Mouse (Mus musculus): Measurements from ENCODE around the gene Spata2l. TPM values are rescaled to one million over a fixed set of nuclear protein-coding genes. Genes with fewer than 3 reads are reported as not detected.
"Not testable (repeated sequence)": the region's sequence is repeated elsewhere in the genome, so short reads cannot be mapped to it uniquely, and the experiment has no call there.

Spata2l gene
- 1.1 TPM for polyA plus RNA-seq (2012; fragmentation: generic; extraction: Trizol)

GRCm38 (mm10) chr8:123235520-123236497 lies at the start of gene Spata2l:
TSS of gene Spata2l (minus strand) at chr8:123236233.
- Histone ChIP-seq H3K36me3 (ENCODE audit: control insufficient read depth, insufficient read depth) (no peaks in the 10 kb centered on the region), H3K4me3 (peak within 1 kb of the TSS; percentile 23), H3K4me2 (ENCODE audit: low read depth) (peak within 1 kb of the TSS; percentile 79), H3K79me2 (ENCODE audit: control insufficient read depth, insufficient read depth) (no peaks in the 10 kb centered on the region), H3K27me3 (ENCODE audit: control insufficient read depth, insufficient read depth, insufficient read length) (no peaks in the 10 kb centered on the region), H3ac (ENCODE audit: control insufficient read depth, insufficient read length) (peak within 1 kb of the TSS; percentile 1)
- no peak for TF ChIP-seq USF1 (IDR thresholded peaks at IDR 0.05; ENCODE audit: low read depth)
- peak; percentile 28 for TF ChIP-seq POLR2A (IDR thresholded peaks at IDR 0.05; ENCODE audit: insufficient read length, low read depth)
- peak; percentile 18 for TF ChIP-seq POLR2AphosphoS2 (IDR thresholded peaks at IDR 0.05; ENCODE audit: insufficient read length, low read depth)
- no peak for TF ChIP-seq MAX (IDR thresholded peaks at IDR 0.05; ENCODE audit: low read depth)

- no peaks in the 10 kb centered on the region for H3K36me3 ChIP-seq (ENCODE audit: control insufficient read depth, insufficient read depth)
- no peak for TF ChIP-seq TCF12 (IDR thresholded peaks at IDR 0.05; ENCODE audit: insufficient read depth, poor library complexity, severe bottlenecking)
- TF ChIP-seq SRF (IDR thresholded peaks at IDR 0.05; ENCODE audit: control insufficient read depth, insufficient read length, low read depth) = no peak
- TF ChIP-seq MYOG (IDR thresholded peaks at IDR 0.05; ENCODE audit: control insufficient read depth in 1 of 3, insufficient read depth in 1 of 3, insufficient read length in 2 of 3, low read depth in 2 of 3) = no peak
- no peak for TF ChIP-seq E2F4 (IDR thresholded peaks at IDR 0.05; ENCODE audit: insufficient read depth)
- TF ChIP-seq CEBPB (IDR thresholded peaks at IDR 0.05; ENCODE audit: insufficient read depth, poor library complexity, severe bottlenecking) = no peak
Measured at GRCm38 (mm10) chr8:123284493-123284892, 48.5 kb upstream of the Spata2l start.

GRCm38 (mm10) chr8:123283991-123284390 lies 48.0 kb upstream of the Spata2l start:
- H3K79me2 ChIP-seq (ENCODE audit: control insufficient read depth, insufficient read depth) = no peaks in the 10 kb centered on the region
- no peak overlapping the region for H3K4me3 ChIP-seq
- H3ac ChIP-seq (ENCODE audit: control insufficient read depth, insufficient read length) = no peak overlapping the region
- H3K27me3 ChIP-seq (ENCODE audit: control insufficient read depth, insufficient read depth, insufficient read length) = no peaks in the 10 kb centered on the region
- no peak overlapping the region for H3K4me2 ChIP-seq (ENCODE audit: low read depth)
- TF ChIP-seq REST (IDR thresholded peaks at IDR 0.05; ENCODE audit: insufficient read depth, insufficient read length) (no peak), POLR2AphosphoS2 (IDR thresholded peaks at IDR 0.05; ENCODE audit: insufficient read length, low read depth) (no peak), MAX (IDR thresholded peaks at IDR 0.05; ENCODE audit: low read depth) (no peak), SRF (IDR thresholded peaks at IDR 0.05; ENCODE audit: control insufficient read depth, insufficient read length, low read depth) (no peak)
- H3K36me3 ChIP-seq (ENCODE audit: control insufficient read depth, insufficient read depth) = no peaks in the 10 kb centered on the region

More at GRCm38 (mm10) chr8:123284493-123284892, 48.5 kb upstream of the Spata2l start:
- no peak overlapping the region for H3K4me3 ChIP-seq
- no peak overlapping the region for H3ac ChIP-seq (ENCODE audit: control insufficient read depth, insufficient read length)
- no peaks in the 10 kb centered on the region for H3K79me2 ChIP-seq (ENCODE audit: control insufficient read depth, insufficient read depth)
- no peak overlapping the region for H3K4me2 ChIP-seq (ENCODE audit: low read depth)
- no peaks in the 10 kb centered on the region for H3K27me3 ChIP-seq (ENCODE audit: control insufficient read depth, insufficient read depth, insufficient read length)

GRCm38 (mm10) chr8:123282994-123283393 lies 47.0 kb upstream of the Spata2l start:
- not testable (repeated sequence) for H3K4me3 ChIP-seq; H3K4me2 ChIP-seq (ENCODE audit: low read depth); H3K79me2 ChIP-seq (ENCODE audit: control insufficient read depth, insufficient read depth); H3K27me3 ChIP-seq (ENCODE audit: control insufficient read depth, insufficient read depth, insufficient read length); H3K36me3 ChIP-seq (ENCODE audit: control insufficient read depth, insufficient read depth); H3ac ChIP-seq (ENCODE audit: control insufficient read depth, insufficient read length)

GRCm38 (mm10) chr8:123280302-123281094 lies 44.5 kb upstream of the Spata2l start:
- Histone ChIP-seq H3ac (ENCODE audit: control insufficient read depth, insufficient read length) (no peak overlapping the region), H3K27me3 (ENCODE audit: control insufficient read depth, insufficient read depth, insufficient read length) (no peaks in the 10 kb centered on the region), H3K4me2 (ENCODE audit: low read depth) (no peak overlapping the region), H3K36me3 (ENCODE audit: control insufficient read depth, insufficient read depth) (no peaks in the 10 kb centered on the region), H3K4me3 (no peak overlapping the region), H3K79me2 (ENCODE audit: control insufficient read depth, insufficient read depth) (no peaks in the 10 kb centered on the region)
- TF ChIP-seq MAX (IDR thresholded peaks at IDR 0.05; ENCODE audit: low read depth) (no peak), POLR2AphosphoS2 (IDR thresholded peaks at IDR 0.05; ENCODE audit: insufficient read length, low read depth) (no peak), POLR2A (IDR thresholded peaks at IDR 0.05; ENCODE audit: insufficient read length, low read depth) (no peak), MYOD1 (IDR thresholded peaks at IDR 0.05; ENCODE audit: control insufficient read depth in 1 of 3, insufficient read length in 2 of 3, low read depth in 2 of 3) (no peak), TCF12 (IDR thresholded peaks at IDR 0.05; ENCODE audit: insufficient read depth, poor library complexity, severe bottlenecking) (no peak), USF1 (IDR thresholded peaks at IDR 0.05; ENCODE audit: low read depth) (no peak), E2F4 (IDR thresholded peaks at IDR 0.05; ENCODE audit: insufficient read depth) (no peak), SRF (IDR thresholded peaks at IDR 0.05; ENCODE audit: control insufficient read depth, insufficient read length, low read depth) (no peak), REST (IDR thresholded peaks at IDR 0.05; ENCODE audit: insufficient read depth, insufficient read length) (no peak), CEBPB (IDR thresholded peaks at IDR 0.05; ENCODE audit: insufficient read depth, poor library complexity, severe bottlenecking) (no peak), MYOG (IDR thresholded peaks at IDR 0.05; ENCODE audit: control insufficient read depth in 1 of 3, insufficient read depth in 1 of 3, insufficient read length in 2 of 3, low read depth in 2 of 3) (no peak)
